Mouse (Mus musculus): ENCODE data around the gene Pax8. TPM values are rescaled to one million over a fixed set of nuclear protein-coding genes. Genes with fewer than 3 reads are reported as not detected.

Gene Pax8
- polyA plus RNA-seq, 1 experiment from 2014 or later = 0.09 TPM

- H3K9ac ChIP-seq = no peak overlapping the region
- H3K9me3 ChIP-seq (replicated peaks) = no peaks in the 10 kb centered on the region
- H3K27me3 ChIP-seq = peaks cover 14% of the 10 kb centered on the region
- no peak overlapping the region for H3K27ac ChIP-seq
- H3K4me3 ChIP-seq = no peak overlapping the region
- no peaks in the 10 kb centered on the region for H3K4me1 ChIP-seq
- H3K4me2 ChIP-seq = no peak overlapping the region
- no peaks in the 10 kb centered on the region for H3K36me3 ChIP-seq (ENCODE audit: poor library complexity, severe bottlenecking)
- no peak for ATAC-seq
- WGBS = 92% methylated on average over 4 of the region's 4 CpGs
These were observed 18.6 kb downstream of the Pax8 start for GRCm38 (mm10) chr2:24456841-24457240.

DNA sequence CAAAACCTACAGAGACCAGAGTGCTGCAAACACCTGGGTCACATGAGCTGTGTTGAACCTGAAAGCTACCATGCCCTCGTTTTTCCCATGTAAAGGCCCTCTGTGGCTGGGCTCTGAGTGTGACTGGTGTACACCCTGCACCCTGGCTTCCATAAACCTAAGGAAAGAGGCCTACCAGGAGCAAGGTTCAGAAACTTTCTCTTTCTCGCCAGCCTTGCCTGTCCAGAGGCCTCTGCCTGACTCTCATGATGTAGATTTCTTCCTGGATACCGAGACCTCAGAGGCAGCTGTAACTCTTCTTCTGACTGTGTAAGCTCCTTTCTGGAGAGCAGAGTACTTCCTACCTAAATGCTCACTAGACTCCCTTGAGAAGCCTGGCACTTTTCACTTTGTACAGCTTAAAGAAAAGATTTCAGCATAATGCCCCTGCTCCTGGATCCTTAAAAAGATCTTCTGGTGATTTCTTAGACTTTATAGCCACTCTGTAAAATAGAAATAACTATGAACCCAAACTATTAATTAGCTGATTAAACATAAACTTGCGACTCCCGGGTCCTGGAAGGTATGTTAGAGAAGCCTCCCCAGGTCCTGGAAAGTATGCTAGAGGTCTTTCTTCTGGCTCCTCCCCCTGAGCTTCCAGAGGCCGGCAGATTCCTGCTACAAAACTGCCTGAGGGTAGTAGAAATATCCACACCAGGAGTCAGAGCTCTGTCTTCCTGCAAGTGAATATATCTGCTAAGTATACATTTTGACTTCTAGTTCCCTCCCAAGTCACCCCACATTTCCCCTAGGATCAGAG lies 20.1 kb downstream of the Pax8 start:
- H3K36me3 ChIP-seq (ENCODE audit: poor library complexity, severe bottlenecking) = no peaks in the 10 kb centered on the region
- no peaks in the 10 kb centered on the region for H3K4me1 ChIP-seq
- H3K4me2 ChIP-seq = no peak overlapping the region
- ATAC-seq = no peak
- H3K27ac ChIP-seq = no peak overlapping the region
- H3K9ac ChIP-seq = no peak overlapping the region
- H3K4me3 ChIP-seq = no peak overlapping the region
- peaks cover 14% of the 10 kb centered on the region for H3K27me3 ChIP-seq
- no peaks in the 10 kb centered on the region for H3K9me3 ChIP-seq (replicated peaks)
- WGBS = 37% methylated on average over 6 of the region's 6 CpGs

GRCm38 (mm10) chr2:24454429-24455011 lies 20.9 kb downstream of the Pax8 start:
- Histone ChIP-seq H3K36me3 (ENCODE audit: poor library complexity, severe bottlenecking) (no peaks in the 10 kb centered on the region), H3K27me3 (peaks cover 13% of the 10 kb centered on the region), H3K4me3 (no peak overlapping the region), H3K9ac (no peak overlapping the region), H3K27ac (no peak overlapping the region), H3K4me2 (no peak overlapping the region), H3K9me3 (replicated peaks) (no peaks in the 10 kb centered on the region), H3K4me1 (no peaks in the 10 kb centered on the region)
- ATAC-seq = no peak
- 16% methylated on average over 1 of the region's 1 CpGs for WGBS

GRCm38 (mm10) chr2:24453206-24453605 lies 22.2 kb downstream of the Pax8 start:
- no peaks in the 10 kb centered on the region for H3K9me3 ChIP-seq (replicated peaks)
- WGBS = 87% methylated on average over 5 of the region's 5 CpGs
- no peak overlapping the region for H3K9ac ChIP-seq
- H3K27me3 ChIP-seq = peaks cover 9% of the 10 kb centered on the region
- no peak for ATAC-seq
- H3K27ac ChIP-seq = no peak overlapping the region
- no peak overlapping the region for H3K4me3 ChIP-seq
- H3K4me1 ChIP-seq = no peaks in the 10 kb centered on the region
- no peak overlapping the region for H3K4me2 ChIP-seq
- H3K36me3 ChIP-seq (ENCODE audit: poor library complexity, severe bottlenecking) = no peaks in the 10 kb centered on the region

DNA sequence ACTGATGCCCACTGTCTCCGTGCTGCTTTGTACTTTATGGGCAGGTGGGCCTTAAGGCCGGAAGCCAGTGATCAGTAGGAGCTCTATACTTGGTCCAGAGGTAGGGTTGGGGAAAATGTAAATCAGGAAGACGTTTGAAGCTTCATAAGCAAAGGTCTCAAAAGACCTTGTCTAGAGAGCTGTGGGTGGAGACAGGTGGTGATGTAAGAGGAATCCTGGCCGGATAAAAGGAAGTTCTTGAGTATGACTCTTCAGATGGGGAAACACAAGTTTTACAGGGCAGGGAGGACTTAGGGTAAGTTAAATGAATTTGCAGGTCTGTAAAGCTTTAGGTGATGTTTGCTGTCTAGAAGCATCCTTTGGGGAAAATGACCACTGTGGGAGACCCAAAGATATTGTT lies 26.3 kb downstream of the Pax8 start:
- Histone ChIP-seq H3K9me3 (replicated peaks) (no peaks in the 10 kb centered on the region), H3K4me3 (no peak overlapping the region), H3K4me1 (no peaks in the 10 kb centered on the region), H3K4me2 (no peak overlapping the region), H3K27ac (no peak overlapping the region), H3K27me3 (peaks cover 29% of the 10 kb centered on the region), H3K36me3 (ENCODE audit: poor library complexity, severe bottlenecking) (no peaks in the 10 kb centered on the region), H3K9ac (no peak overlapping the region)
- ATAC-seq = no peak
- WGBS = 86% methylated on average over 4 of the region's 4 CpGs

GRCm38 (mm10) chr2:24443256-24443790 lies 32.1 kb downstream of the Pax8 start:
- H3K27me3 ChIP-seq = peaks cover 72% of the 10 kb centered on the region
- 0 out of 2 replicates have a peak, but pooled peaks cover 9% of the 10 kb centered on the region for H3K4me1 ChIP-seq

DNA sequence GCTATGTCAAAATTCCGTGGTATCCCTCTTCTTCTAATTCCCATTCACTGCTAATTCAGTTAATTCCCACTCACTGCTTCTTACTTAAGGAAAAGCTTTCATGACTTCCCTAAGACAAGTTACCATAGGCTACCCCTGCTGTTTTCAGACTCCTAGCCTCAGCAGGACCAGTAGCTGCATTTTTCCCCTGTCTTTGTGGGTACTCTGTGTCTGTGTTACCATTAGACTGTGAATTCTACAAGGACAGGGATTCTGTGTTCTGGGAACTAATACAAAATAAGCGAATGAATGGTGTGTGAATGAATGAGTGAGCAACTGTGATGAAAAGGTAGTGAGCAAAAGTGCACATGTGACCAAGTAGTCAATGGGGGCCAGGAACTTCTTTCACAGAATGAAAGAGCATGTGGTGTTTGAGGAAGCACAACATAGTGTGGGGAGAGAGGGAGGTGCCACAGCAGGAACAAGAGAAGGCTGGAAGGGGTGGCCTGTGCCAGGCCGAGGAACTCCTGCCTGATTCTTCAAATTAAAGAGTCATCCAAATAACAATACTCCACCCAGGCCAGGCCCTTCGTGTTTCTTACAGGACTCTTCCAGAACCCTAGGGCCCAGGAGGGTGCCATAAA lies 33.0 kb downstream of the Pax8 start:
- 21% methylated on average over 4 of the region's 4 CpGs for WGBS
- peak; percentile 24; the same call in 1 of the 2 replicates for ATAC-seq
- Histone ChIP-seq H3K4me3 (no peak overlapping the region), H3K36me3 (ENCODE audit: poor library complexity, severe bottlenecking) (no peaks in the 10 kb centered on the region), H3K9me3 (replicated peaks) (no peaks in the 10 kb centered on the region), H3K27ac (no peak overlapping the region), H3K27me3 (peaks cover 74% of the 10 kb centered on the region), H3K4me1 (0 out of 2 replicates have a peak, but pooled peaks cover 9% of the 10 kb centered on the region), H3K4me2 (no peak overlapping the region), H3K9ac (no peak overlapping the region)

More at GRCm38 (mm10) chr2:24443256-24443790, 32.1 kb downstream of the Pax8 start:
- no peak for ATAC-seq
- H3K4me2 ChIP-seq = no peak overlapping the region
- no peak overlapping the region for H3K4me3 ChIP-seq
- no peak overlapping the region for H3K27ac ChIP-seq
- no peak overlapping the region for H3K9ac ChIP-seq
- WGBS = 32% methylated on average over 3 of the region's 3 CpGs
- no peaks in the 10 kb centered on the region for H3K36me3 ChIP-seq (ENCODE audit: poor library complexity, severe bottlenecking)
- H3K9me3 ChIP-seq (replicated peaks) = no peaks in the 10 kb centered on the region

GRCm38 (mm10) chr2:24441899-24442298 lies 33.5 kb downstream of the Pax8 start:
- no peak overlapping the region for H3K4me3 ChIP-seq
- ATAC-seq = peak; percentile 75; the same call in 1 of the 2 replicates
- H3K4me2 ChIP-seq = no peak overlapping the region
- 0 out of 2 replicates have a peak, but pooled peaks cover 9% of the 10 kb centered on the region for H3K4me1 ChIP-seq
- no peak overlapping the region for H3K9ac ChIP-seq
- no peaks in the 10 kb centered on the region for H3K36me3 ChIP-seq (ENCODE audit: poor library complexity, severe bottlenecking)
- peaks cover 78% of the 10 kb centered on the region for H3K27me3 ChIP-seq
- H3K9me3 ChIP-seq (replicated peaks) = no peaks in the 10 kb centered on the region
- no peak overlapping the region for H3K27ac ChIP-seq

- H3K4me1 ChIP-seq = 0 out of 2 replicates have a peak, but pooled peaks cover 9% of the 10 kb centered on the region
- no peak overlapping the region for H3K4me2 ChIP-seq
- H3K36me3 ChIP-seq (ENCODE audit: poor library complexity, severe bottlenecking) = no peaks in the 10 kb centered on the region
- H3K9me3 ChIP-seq (replicated peaks) = no peaks in the 10 kb centered on the region
- peaks cover 80% of the 10 kb centered on the region for H3K27me3 ChIP-seq
- no peak for ATAC-seq
- H3K4me3 ChIP-seq = no peak overlapping the region
- WGBS = 85% methylated on average over 2 of the region's 2 CpGs
- H3K27ac ChIP-seq = no peak overlapping the region
- H3K9ac ChIP-seq = no peak overlapping the region
These were observed 35.3 kb downstream of the Pax8 start for GRCm38 (mm10) chr2:24440056-24440455.

GRCm38 (mm10) chr2:24435699-24436098 lies 39.7 kb downstream of the Pax8 start:
- Histone ChIP-seq H3K9me3 (replicated peaks) (no peaks in the 10 kb centered on the region), H3K4me2 (no peak overlapping the region), H3K4me3 (no peak overlapping the region), H3K4me1 (no peaks in the 10 kb centered on the region), H3K36me3 (ENCODE audit: poor library complexity, severe bottlenecking) (no peaks in the 10 kb centered on the region), H3K27ac (no peak overlapping the region), H3K27me3 (peaks cover 63% of the 10 kb centered on the region), H3K9ac (no peak overlapping the region)
- 86% methylated on average over 11 of the region's 11 CpGs for WGBS
- no peak for ATAC-seq

GRCm38 (mm10) chr2:24434670-24435069 lies 40.7 kb downstream of the Pax8 start:
- peaks cover 57% of the 10 kb centered on the region for H3K27me3 ChIP-seq
- no peak overlapping the region for H3K4me2 ChIP-seq
- WGBS = 76% methylated on average over 2 of the region's 2 CpGs
- H3K4me3 ChIP-seq = no peak overlapping the region
- no peaks in the 10 kb centered on the region for H3K9me3 ChIP-seq (replicated peaks)
- H3K9ac ChIP-seq = no peak overlapping the region
- H3K27ac ChIP-seq = no peak overlapping the region
- no peaks in the 10 kb centered on the region for H3K36me3 ChIP-seq (ENCODE audit: poor library complexity, severe bottlenecking)
- no peak for ATAC-seq
- H3K4me1 ChIP-seq = no peaks in the 10 kb centered on the region

DNA sequence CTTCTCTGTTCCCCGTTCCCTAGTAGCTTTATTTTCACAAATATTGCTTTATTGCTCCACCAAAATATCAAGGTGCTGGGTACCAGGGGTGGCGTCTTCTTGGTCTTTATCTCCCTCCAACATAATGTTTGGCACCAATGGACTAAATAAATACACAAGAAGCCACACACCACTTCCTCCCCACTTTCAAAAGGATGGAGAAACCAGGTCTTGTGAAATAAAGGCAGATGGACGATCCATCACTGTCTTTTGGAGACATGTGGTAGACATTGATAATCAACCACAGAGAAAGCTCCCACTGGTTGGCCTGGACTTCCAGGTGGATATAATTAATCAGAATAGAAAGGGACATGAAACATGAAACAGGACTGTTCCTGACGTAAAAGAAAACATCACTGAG lies 45.6 kb downstream of the Pax8 start:
- Histone ChIP-seq H3K9ac (no peak overlapping the region), H3K9me3 (replicated peaks) (no peaks in the 10 kb centered on the region), H3K36me3 (ENCODE audit: poor library complexity, severe bottlenecking) (no peaks in the 10 kb centered on the region), H3K27ac (no peak overlapping the region), H3K4me3 (no peak overlapping the region), H3K4me2 (no peak overlapping the region), H3K27me3 (peaks cover 20% of the 10 kb centered on the region), H3K4me1 (peaks cover 7% of the 10 kb centered on the region; the same call in 1 of the 2 replicates)
- no peak for ATAC-seq
- WGBS = 90% methylated on average over 4 of the region's 4 CpGs
